Mouse (Mus musculus) G1E (cell line): ENCODE results near the gene Zic5.

Experiments
- CTCF ChIP-seq: IDR thresholded peaks from 2 replicates; pipeline ENCODE4 v1.5.1; 2012; ENCODE audit warnings: low read depth, low read length, inconsistent platforms, mixed read lengths
- GATA1 ChIP-seq: IDR thresholded peaks from 2 replicates; pipeline ENCODE4 v1.6.1; 2012; ENCODE audit warnings: borderline replicate concordance, low read length, inconsistent platforms, mixed read lengths
- POLR2AphosphoS5 ChIP-seq: IDR thresholded peaks from 2 replicates; pipeline ENCODE4 v1.6.1; 2012; ENCODE audit warnings: low read depth, low read length, inconsistent platforms; ENCODE audit not compliant: insufficient replicate concordance
- TAL1 ChIP-seq: conservative IDR thresholded peaks from 2 replicates; pipeline ENCODE4 v1.6.1; 2012; ENCODE audit warnings: low read depth, low read length, inconsistent platforms, mixed read lengths

GRCm38 (mm10) chr14:122472161-122472560, 6.7 kb upstream of the Zic5 start:
- TF ChIP-seq CTCF = no peak
- TF ChIP-seq TAL1 = no peak
- TF ChIP-seq GATA1 = no peak
- no peak for TF ChIP-seq POLR2AphosphoS5
